8 mouse cellular contexts compared by ENCODE assay signal in genomic region chr5:125391609-125392008, GRCm38 (mm10). TPM values are rescaled to one million over a fixed set of nuclear protein-coding genes. Genes with fewer than 3 reads are reported as not detected.
DNase-seq lines count a peak whose midpoint lies in the region; ATAC-seq lines count a peak whose summit lies in the region.

No protein-coding gene starts in this region.

- H3K4me2 ChIP-seq in forebrain, embryonic 14.5 days (ENCODE audit: low read length): no peak overlapping the region
- no peak overlapping the region for H3K4me2 ChIP-seq in forebrain, embryonic 13.5 days
- no peak overlapping the region for H3K4me2 ChIP-seq in hindbrain, embryonic 13.5 days

- no peaks in the 10 kb centered on the region for H3K27me3 ChIP-seq in forebrain, embryonic 14.5 days (replicated peaks; ENCODE audit: control insufficient read depth, insufficient read depth, low read length)
- no peaks in the 10 kb centered on the region for H3K27me3 ChIP-seq in forebrain, embryonic 13.5 days
- no peaks in the 10 kb centered on the region for H3K27me3 ChIP-seq in hindbrain, embryonic 13.5 days

- H3K27ac ChIP-seq in forebrain, embryonic 14.5 days (ENCODE audit: low read depth, low read length): no peak overlapping the region; the same call in 1 of the 2 replicates
- H3K27ac ChIP-seq in forebrain, embryonic 13.5 days: no peak overlapping the region; the same call in 1 of the 2 replicates
- H3K27ac ChIP-seq in hindbrain, embryonic 13.5 days: peak overlapping the region; percentile 100; the same call in 1 of the 2 replicates

- ATAC-seq in forebrain, embryonic 14.5 days: no peak
- no peak for ATAC-seq in forebrain, embryonic 13.5 days
- no peak for ATAC-seq in hindbrain, embryonic 13.5 days (ENCODE audit: low FRiP score)

- peak; percentile 53 for DNase-seq in forebrain, embryonic 14.5 days (ENCODE audit: low spot score)
- DNase-seq in adrenal gland, postnatal 14 days: peak; percentile 85
- DNase-seq in frontal cortex, postnatal 10 days (ENCODE audit: low spot score in 2 of 2): peak; percentile 69 to 75
- peak; percentile 91 for DNase-seq in layer of hippocampus, adult 9-11 months
- peak; percentile 86 for DNase-seq in lung, postnatal 25 days (ENCODE audit: low spot score)
- DNase-seq in thymus, postnatal 25 days: no peak

- H3K9ac ChIP-seq in forebrain, embryonic 14.5 days (ENCODE audit: low read length): no peak overlapping the region
- no peak overlapping the region for H3K9ac ChIP-seq in forebrain, embryonic 13.5 days
- H3K9ac ChIP-seq in hindbrain, embryonic 13.5 days: no peak overlapping the region

- peaks cover 26% of the 10 kb centered on the region for H3K4me1 ChIP-seq in forebrain, embryonic 14.5 days (ENCODE audit: control insufficient read depth, insufficient read depth, low read length)
- H3K4me1 ChIP-seq in forebrain, embryonic 13.5 days: peaks cover 41% of the 10 kb centered on the region
- H3K4me1 ChIP-seq in hindbrain, embryonic 13.5 days (replicated peaks): peaks cover 44% of the 10 kb centered on the region

- no peak overlapping the region for H3K4me3 ChIP-seq in forebrain, embryonic 14.5 days (ENCODE audit: low read depth, low read length)
- H3K4me3 ChIP-seq in forebrain, embryonic 13.5 days: no peak overlapping the region
- H3K4me3 ChIP-seq in hindbrain, embryonic 13.5 days: no peak overlapping the region

- H3K9me3 ChIP-seq in forebrain, embryonic 14.5 days (replicated peaks; ENCODE audit: control insufficient read depth, low read length): no peaks in the 10 kb centered on the region
- no peaks in the 10 kb centered on the region for H3K9me3 ChIP-seq in forebrain, embryonic 13.5 days (replicated peaks)
- H3K9me3 ChIP-seq in hindbrain, embryonic 13.5 days: no peaks in the 10 kb centered on the region

- 0 out of 2 replicates have a peak, but pooled peaks cover 6% of the 10 kb centered on the region for H3K36me3 ChIP-seq in forebrain, embryonic 14.5 days (ENCODE audit: control insufficient read depth, insufficient read depth, low read length)
- H3K36me3 ChIP-seq in forebrain, embryonic 13.5 days (ENCODE audit: poor library complexity, severe bottlenecking): 0 out of 2 replicates have a peak, but pooled peaks cover 4% of the 10 kb centered on the region
- no peaks in the 10 kb centered on the region for H3K36me3 ChIP-seq in hindbrain, embryonic 13.5 days

- WGBS in forebrain, embryonic 14.5 days: 79% methylated on average over 5 of the region's 5 CpGs
- 90% methylated on average over 5 of the region's 5 CpGs for WGBS in forebrain, embryonic 13.5 days
- 86% methylated on average over 5 of the region's 5 CpGs for WGBS in hindbrain, embryonic 13.5 days

RNA-seq across cellular contexts. Expression of gene Ubc, which starts 1.6 kb away (rescaled TPM):
- 981 and 1,199 TPM in 2 replicates for polyA plus RNA-seq in forebrain, embryonic 14.5 days (2014; fragmentation: Nextera tagmentation; extraction: Ambion mirVana)
- polyA plus RNA-seq in forebrain, embryonic 13.5 days (2015; fragmentation: Nextera tagmentation; extraction: Ambion mirVana): 1,082 and 1,216 TPM in 2 replicates
- 1,142 and 1,189 TPM in 2 replicates for total RNA-seq in adrenal gland, postnatal 14 days (2021)
- polyA plus RNA-seq in hindbrain, embryonic 13.5 days (2015; fragmentation: Nextera tagmentation; extraction: Ambion mirVana): 1,201 and 1,293 TPM in 2 replicates

RNA-seq across cellular contexts. Expression of gene Gm10382, which starts 2.5 kb away (rescaled TPM):
- 0.33 TPM in 1 of 2 replicates, not detected in the other for polyA plus RNA-seq in forebrain, embryonic 14.5 days (2014; fragmentation: Nextera tagmentation; extraction: Ambion mirVana)
- polyA plus RNA-seq in forebrain, embryonic 13.5 days (2015; fragmentation: Nextera tagmentation; extraction: Ambion mirVana): 0.27 and 0.38 TPM in 2 replicates
- 0.26 and 0.49 TPM in 2 replicates for total RNA-seq in adrenal gland, postnatal 14 days (2021)
- 0.55 and 1.1 TPM in 2 replicates for polyA plus RNA-seq in hindbrain, embryonic 13.5 days (2015; fragmentation: Nextera tagmentation; extraction: Ambion mirVana)

RNA-seq across cellular contexts. Expression of gene Dhx37, which starts 42.3 kb away (rescaled TPM):
- 4.7 and 7.0 TPM in 2 replicates for polyA plus RNA-seq in forebrain, embryonic 14.5 days (2014; fragmentation: Nextera tagmentation; extraction: Ambion mirVana)
- polyA plus RNA-seq in forebrain, embryonic 13.5 days (2015; fragmentation: Nextera tagmentation; extraction: Ambion mirVana): 10.2 and 12.3 TPM in 2 replicates
- 14.6 and 15.7 TPM in 2 replicates for total RNA-seq in adrenal gland, postnatal 14 days (2021)
- polyA plus RNA-seq in hindbrain, embryonic 13.5 days (2015; fragmentation: Nextera tagmentation; extraction: Ambion mirVana): 10.4 and 11.7 TPM in 2 replicates

RNA-seq across cellular contexts. Expression of gene Bri3bp, which starts 49.8 kb away (rescaled TPM):
- 26.0 and 29.1 TPM in 2 replicates for polyA plus RNA-seq in forebrain, embryonic 14.5 days (2014; fragmentation: Nextera tagmentation; extraction: Ambion mirVana)
- 33.6 and 37.6 TPM in 2 replicates for polyA plus RNA-seq in forebrain, embryonic 13.5 days (2015; fragmentation: Nextera tagmentation; extraction: Ambion mirVana)
- 24.0 and 27.9 TPM in 2 replicates for total RNA-seq in adrenal gland, postnatal 14 days (2021)
- polyA plus RNA-seq in hindbrain, embryonic 13.5 days (2015; fragmentation: Nextera tagmentation; extraction: Ambion mirVana): 31.4 and 35.6 TPM in 2 replicates

RNA-seq across cellular contexts. Expression of gene Scarb1, which starts 50.7 kb away (rescaled TPM):
- 17.6 and 21.7 TPM in 2 replicates for polyA plus RNA-seq in forebrain, embryonic 14.5 days (2014; fragmentation: Nextera tagmentation; extraction: Ambion mirVana)
- polyA plus RNA-seq in forebrain, embryonic 13.5 days (2015; fragmentation: Nextera tagmentation; extraction: Ambion mirVana): 26.4 and 29.8 TPM in 2 replicates
- 1,757 and 2,166 TPM in 2 replicates for total RNA-seq in adrenal gland, postnatal 14 days (2021)
- 27.4 and 28.0 TPM in 2 replicates for polyA plus RNA-seq in hindbrain, embryonic 13.5 days (2015; fragmentation: Nextera tagmentation; extraction: Ambion mirVana)
